Mouse (Mus musculus) forebrain, embryonic 13.5 days (tissue): ENCODE data around the gene Fndc3b. TPM values are rescaled to one million over a fixed set of nuclear protein-coding genes. Genes with fewer than 3 reads are reported as not detected.
A peak's percentile ranks its signal among the peaks of the same experiment; 100 is the strongest.

Source experiments
- ATAC-seq: fragments of 200-750 bp; cut with Nextera tagmentation; 2 replicates; pipeline ENCODE4 v1.8.0; 2017
- H3K27ac ChIP-seq: fragments of 300-500 bp; sonication (generic); 2 replicates; pipeline ENCODE4 v1.5.1; 2015; ENCODE audit warnings: inconsistent platforms, mild to moderate bottlenecking, moderate library complexity
- H3K27me3 ChIP-seq: fragments of 300-500 bp; sonication (generic); 2 replicates; pipeline ENCODE4 v1.6.1; 2015; ENCODE audit warnings: mild to moderate bottlenecking, inconsistent platforms
- H3K36me3 ChIP-seq: fragments of 300-500 bp; sonication (generic); 2 replicates; pipeline ENCODE4 v1.6.1; 2015; ENCODE audit warnings: mild to moderate bottlenecking, inconsistent platforms; ENCODE audit not compliant: poor library complexity, severe bottlenecking
- H3K4me1 ChIP-seq: fragments of 300-500 bp; sonication (generic); 2 replicates; pipeline ENCODE4 v1.6.1; 2015; ENCODE audit warnings: inconsistent platforms
- H3K4me2 ChIP-seq: fragments of 300-500 bp; sonication (generic); 2 replicates; pipeline ENCODE4 v1.6.1; 2015; ENCODE audit warnings: inconsistent platforms, mild to moderate bottlenecking, moderate library complexity
- H3K4me3 ChIP-seq: fragments of 300-500 bp; sonication (generic); 2 replicates; pipeline ENCODE4 v1.5.1; 2015; ENCODE audit warnings: mild to moderate bottlenecking, inconsistent platforms
- H3K9ac ChIP-seq: fragments of 300-500 bp; sonication (generic); 2 replicates; pipeline ENCODE4 v1.6.1; 2015; ENCODE audit warnings: mild to moderate bottlenecking, inconsistent platforms
- H3K9me3 ChIP-seq: fragments of 300-500 bp; sonication (generic); replicated peaks from 2 replicates; pipeline ENCODE4 v1.6.1; 2016; ENCODE audit warnings: inconsistent platforms
- WGBS: fragments of 180-500 bp; shearing (Covaris S2); methylation state at CpG from one replicate; pipeline ENCODE4 v1.1.7; 2015; 5-methylcytosine and 5-hydroxymethylcytosine counted together
- polyA plus RNA-seq: library from polyadenylated mRNA; unstranded; fragments of >200 nt; fragmentation: Nextera tagmentation; extraction: Ambion mirVana; gene quantifications from 2 replicates; pipeline ENCODE4 v1.2.1, GENCODE M21; 2015

Fndc3b gene
- polyA plus RNA-seq, 1 experiment from 2014 or later, result 5.6 TPM

- Histone ChIP-seq H3K9ac (no peak overlapping the region), H3K4me3 (no peak overlapping the region), H3K4me2 (no peak overlapping the region), H3K9me3 (no peaks in the 10 kb centered on the region), H3K27ac (no peak overlapping the region), H3K27me3 (no peaks in the 10 kb centered on the region), H3K36me3 (no peaks in the 10 kb centered on the region), H3K4me1 (no peaks in the 10 kb centered on the region)
- WGBS, result 89% methylated on average over 12 of the region's 12 CpGs
- ATAC-seq, result no peak
Measured at GRCm38 (mm10) chr3:27523176-27523936, 187.8 kb downstream of the Fndc3b start.

- H3K4me3 ChIP-seq, result no peak overlapping the region
- no peaks in the 10 kb centered on the region for H3K36me3 ChIP-seq
- H3K27ac ChIP-seq, result no peak overlapping the region
- no peaks in the 10 kb centered on the region for H3K27me3 ChIP-seq
- 59% methylated on average over 6 of the region's 6 CpGs for WGBS
- ATAC-seq, result no peak
- no peaks in the 10 kb centered on the region for H3K9me3 ChIP-seq
- no peak overlapping the region for H3K9ac ChIP-seq
- no peaks in the 10 kb centered on the region for H3K4me1 ChIP-seq
- no peak overlapping the region for H3K4me2 ChIP-seq
Measured at GRCm38 (mm10) chr3:27520391-27520790, 190.7 kb downstream of the Fndc3b start.

GRCm38 (mm10) chr3:27519481-27519880, 191.6 kb downstream of the Fndc3b start:
- 91% methylated on average over 6 of the region's 6 CpGs for WGBS
- H3K9me3 ChIP-seq, result no peaks in the 10 kb centered on the region
- ATAC-seq, result no peak
- no peaks in the 10 kb centered on the region for H3K36me3 ChIP-seq
- H3K4me3 ChIP-seq, result no peak overlapping the region
- H3K27me3 ChIP-seq, result no peaks in the 10 kb centered on the region
- no peak overlapping the region for H3K4me2 ChIP-seq
- H3K27ac ChIP-seq, result no peak overlapping the region
- no peaks in the 10 kb centered on the region for H3K4me1 ChIP-seq
- no peak overlapping the region for H3K9ac ChIP-seq

GRCm38 (mm10) chr3:27518935-27519334, 192.2 kb downstream of the Fndc3b start:
- Histone ChIP-seq H3K27me3 (no peaks in the 10 kb centered on the region), H3K9ac (no peak overlapping the region), H3K9me3 (no peaks in the 10 kb centered on the region), H3K4me1 (no peaks in the 10 kb centered on the region), H3K27ac (no peak overlapping the region), H3K36me3 (no peaks in the 10 kb centered on the region), H3K4me2 (no peak overlapping the region), H3K4me3 (no peak overlapping the region)
- 91% methylated on average over 9 of the region's 9 CpGs for WGBS
- no peak for ATAC-seq

GRCm38 (mm10) chr3:27516536-27516935, 194.6 kb downstream of the Fndc3b start:
- no peak overlapping the region for H3K4me2 ChIP-seq
- no peak overlapping the region for H3K4me3 ChIP-seq
- no peaks in the 10 kb centered on the region for H3K36me3 ChIP-seq
- H3K9ac ChIP-seq, result no peak overlapping the region
- H3K4me1 ChIP-seq, result no peaks in the 10 kb centered on the region
- no peak for ATAC-seq
- WGBS, result 43% methylated on average over 4 of the region's 5 CpGs
- no peaks in the 10 kb centered on the region for H3K27me3 ChIP-seq
- no peaks in the 10 kb centered on the region for H3K9me3 ChIP-seq
- no peak overlapping the region for H3K27ac ChIP-seq

- H3K27ac ChIP-seq, result no peak overlapping the region
- H3K4me2 ChIP-seq, result no peak overlapping the region
- no peaks in the 10 kb centered on the region for H3K4me1 ChIP-seq
- no peaks in the 10 kb centered on the region for H3K27me3 ChIP-seq
- no peaks in the 10 kb centered on the region for H3K9me3 ChIP-seq
- H3K9ac ChIP-seq, result no peak overlapping the region
- H3K36me3 ChIP-seq, result no peaks in the 10 kb centered on the region
- 80% methylated on average over 10 of the region's 10 CpGs for WGBS
- no peak for ATAC-seq
- H3K4me3 ChIP-seq, result no peak overlapping the region
Measured at GRCm38 (mm10) chr3:27511765-27512164, 199.3 kb downstream of the Fndc3b start.

- Histone ChIP-seq H3K27ac (no peak overlapping the region), H3K9me3 (no peaks in the 10 kb centered on the region), H3K4me2 (no peak overlapping the region), H3K27me3 (no peaks in the 10 kb centered on the region), H3K36me3 (no peaks in the 10 kb centered on the region), H3K9ac (no peak overlapping the region), H3K4me1 (no peaks in the 10 kb centered on the region), H3K4me3 (no peak overlapping the region)
- ATAC-seq, result no peak
- 88% methylated on average over 3 of the region's 3 CpGs for WGBS
Measured at GRCm38 (mm10) chr3:27506886-27507285, 204.2 kb downstream of the Fndc3b start.

- H3K4me3 ChIP-seq, result no peak overlapping the region
- no peak for ATAC-seq
- no peak overlapping the region for H3K4me2 ChIP-seq
- no peaks in the 10 kb centered on the region for H3K27me3 ChIP-seq
- no peaks in the 10 kb centered on the region for H3K4me1 ChIP-seq
- no peaks in the 10 kb centered on the region for H3K9me3 ChIP-seq
- H3K36me3 ChIP-seq, result no peaks in the 10 kb centered on the region
- H3K9ac ChIP-seq, result no peak overlapping the region
- H3K27ac ChIP-seq, result no peak overlapping the region
- WGBS, result 93% methylated on average over 3 of the region's 3 CpGs
Measured at GRCm38 (mm10) chr3:27505582-27505981, 205.5 kb downstream of the Fndc3b start.

GRCm38 (mm10) chr3:27503279-27504038, 207.6 kb downstream of the Fndc3b start:
- H3K9me3 ChIP-seq, result no peaks in the 10 kb centered on the region
- no peak overlapping the region for H3K4me2 ChIP-seq
- H3K27me3 ChIP-seq, result no peaks in the 10 kb centered on the region
- whole genome bisulfite sequencing, result 92% methylated on average over 7 of the region's 7 CpGs
- H3K36me3 ChIP-seq, result 0 out of 2 replicates have a peak, but pooled peaks cover 2% of the 10 kb centered on the region
- H3K9ac ChIP-seq, result no peak overlapping the region
- no peak overlapping the region for H3K27ac ChIP-seq
- no peak overlapping the region for H3K4me3 ChIP-seq
- ATAC-seq, result no peak
- H3K4me1 ChIP-seq, result no peaks in the 10 kb centered on the region

GRCm38 (mm10) chr3:27495296-27496073, 215.6 kb downstream of the Fndc3b start:
- Histone ChIP-seq H3K4me3 (no peak overlapping the region), H3K4me2 (no peak overlapping the region), H3K27ac (no peak overlapping the region), H3K36me3 (peaks cover 10% of the 10 kb centered on the region), H3K9ac (no peak overlapping the region), H3K4me1 (peaks cover 8% of the 10 kb centered on the region; the same call in 1 of the 2 replicates), H3K9me3 (no peaks in the 10 kb centered on the region), H3K27me3 (no peaks in the 10 kb centered on the region)
- peak; percentile 30; the same call in 1 of the 2 replicates for ATAC-seq
- 36% methylated on average over 14 of the region's 14 CpGs for WGBS

GRCm38 (mm10) chr3:27494698-27495097, 216.4 kb downstream of the Fndc3b start:
- Histone ChIP-seq H3K4me3 (no peak overlapping the region), H3K9ac (no peak overlapping the region), H3K4me2 (no peak overlapping the region), H3K4me1 (peaks cover 8% of the 10 kb centered on the region; the same call in 1 of the 2 replicates), H3K36me3 (peaks cover 10% of the 10 kb centered on the region), H3K27ac (no peak overlapping the region), H3K27me3 (no peaks in the 10 kb centered on the region), H3K9me3 (no peaks in the 10 kb centered on the region)
- no peak for ATAC-seq
- WGBS, result 80% methylated on average over 6 of the region's 6 CpGs

GRCm38 (mm10) chr3:27494066-27494465, 217.0 kb downstream of the Fndc3b start:
- Histone ChIP-seq H3K36me3 (peaks cover 10% of the 10 kb centered on the region), H3K4me2 (no peak overlapping the region), H3K9ac (no peak overlapping the region), H3K4me1 (peaks cover 8% of the 10 kb centered on the region; the same call in 1 of the 2 replicates), H3K27ac (no peak overlapping the region), H3K27me3 (no peaks in the 10 kb centered on the region), H3K4me3 (no peak overlapping the region), H3K9me3 (no peaks in the 10 kb centered on the region)
- ATAC-seq, result no peak
- WGBS, result 94% methylated on average over 8 of the region's 8 CpGs
